In the genomic region with DNA sequence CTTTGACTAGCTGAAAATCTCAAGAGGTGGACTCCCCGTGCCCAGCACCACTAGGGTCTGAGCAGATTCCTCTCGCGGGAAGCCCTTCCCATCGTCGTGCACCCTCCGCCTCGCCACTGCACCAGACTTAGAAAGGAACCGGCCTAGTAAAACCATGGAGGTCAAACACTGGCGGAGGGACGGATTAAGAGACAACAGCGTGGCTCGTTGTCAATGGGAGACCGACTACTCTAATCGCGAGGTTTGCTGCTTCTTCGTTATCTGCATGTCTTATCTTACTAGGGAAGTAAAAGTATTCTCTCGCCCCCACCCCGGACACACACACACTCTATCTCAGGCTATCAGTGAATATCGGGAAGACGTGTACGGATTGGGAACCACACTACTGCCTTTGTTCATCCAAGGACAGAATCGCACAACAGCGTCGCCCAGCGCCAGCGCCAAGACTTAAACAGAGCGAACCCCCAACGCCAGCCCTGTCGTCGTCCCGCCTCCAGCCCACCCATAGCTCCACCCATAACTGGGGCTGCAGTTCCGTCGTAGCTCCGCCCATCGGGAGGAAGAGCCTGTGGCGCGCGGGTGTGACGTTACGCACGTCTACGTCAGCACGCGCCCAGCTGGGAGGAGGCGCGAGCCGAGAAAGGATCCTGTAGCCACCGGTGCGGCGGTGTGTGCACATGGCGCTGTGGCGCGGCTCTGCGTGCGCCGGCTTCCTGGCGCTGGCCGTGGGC, we compare ENCODE assay signal across 8 mouse cellular contexts. TPM values are rescaled to one million over a fixed set of nuclear protein-coding genes. Genes with fewer than 3 reads are reported as not detected.
A peak's percentile ranks its signal among the peaks of the same experiment; 100 is the strongest.
DNase-seq lines count a peak whose midpoint lies in the region; ATAC-seq lines count a peak whose summit lies in the region.

Adpgk (plus strand) TSS at position 602 of the 731 bp plus-strand sequence.

- H3K27ac ChIP-seq in forebrain, embryonic 14.5 days (ENCODE audit: low read depth, low read length): peak within 1 kb of the TSS; percentile 93
- peak within 1 kb of the TSS; percentile 94 for H3K27ac ChIP-seq in neural tube, embryonic 15.5 days (replicated peaks)

- peak within 1 kb of the TSS; percentile 69 for H3K4me2 ChIP-seq in forebrain, embryonic 14.5 days (ENCODE audit: low read length)
- H3K4me2 ChIP-seq in neural tube, embryonic 15.5 days: peak within 1 kb of the TSS; percentile 72

- under 1% methylated on average over 58 of the region's 58 CpGs for WGBS in forebrain, embryonic 14.5 days
- WGBS in neural tube, embryonic 15.5 days: 1% methylated on average over 57 of the region's 58 CpGs

- intact Hi-C loops in heart, postnatal 14 days (cut with DNase I): loop anchor here (5.0 kb wide), 1 partner anchor 196 kb away; the partner anchor contains the start of gene Arih1

- ATAC-seq in forebrain, embryonic 14.5 days: peak; percentile 98
- peak; percentile 99 for ATAC-seq in neural tube, embryonic 15.5 days (ENCODE audit: low FRiP score)

- H3K36me3 ChIP-seq in forebrain, embryonic 14.5 days (ENCODE audit: control insufficient read depth, insufficient read depth, low read length): no peaks in the 10 kb centered on the region
- no peaks in the 10 kb centered on the region for H3K36me3 ChIP-seq in neural tube, embryonic 15.5 days

- H3K9me3 ChIP-seq in forebrain, embryonic 14.5 days (replicated peaks; ENCODE audit: control insufficient read depth, low read length): no peaks in the 10 kb centered on the region
- no peaks in the 10 kb centered on the region for H3K9me3 ChIP-seq in neural tube, embryonic 15.5 days (replicated peaks)

- peak within 1 kb of the TSS; percentile 88 for H3K9ac ChIP-seq in forebrain, embryonic 14.5 days (ENCODE audit: low read length)
- H3K9ac ChIP-seq in neural tube, embryonic 15.5 days (replicated peaks): peak within 1 kb of the TSS; percentile 97

- DNase-seq in ES-CJ7 (ENCODE audit: low read depth, low spot score): peak; percentile 99
- peak; percentile 99 for DNase-seq in cerebellum, adult 11 months
- peak; percentile 100 for DNase-seq in forebrain, embryonic 14.5 days (ENCODE audit: low spot score)
- peak; percentile 98 to 99 for DNase-seq in heart, postnatal 14 days
- peak; percentile 98 for DNase-seq in layer of hippocampus, adult 11-12 months (ENCODE audit: low spot score)
- DNase-seq in lung, adult 18-20 months: peak; percentile 98 to 99
- peak; percentile 98 for DNase-seq in testis, postnatal 14 days (ENCODE audit: low spot score)

- H3K27me3 ChIP-seq in forebrain, embryonic 14.5 days (replicated peaks; ENCODE audit: control insufficient read depth, insufficient read depth, low read length): no peaks in the 10 kb centered on the region
- H3K27me3 ChIP-seq in neural tube, embryonic 15.5 days (replicated peaks): no peaks in the 10 kb centered on the region

- peak within 1 kb of the TSS; percentile 84 for H3K4me3 ChIP-seq in forebrain, embryonic 14.5 days (ENCODE audit: low read depth, low read length)
- peak within 1 kb of the TSS; percentile 98 for H3K4me3 ChIP-seq in neural tube, embryonic 15.5 days (replicated peaks)

- peaks cover 8% of the 10 kb centered on the region; the same call in 1 of the 2 replicates for H3K4me1 ChIP-seq in forebrain, embryonic 14.5 days (ENCODE audit: control insufficient read depth, insufficient read depth, low read length)
- H3K4me1 ChIP-seq in neural tube, embryonic 15.5 days: peaks cover 30% of the 10 kb centered on the region

RNA-seq across cellular contexts. Expression of gene Adpgk, which starts in this region (rescaled TPM):
- 21.9 and 23.6 TPM in 2 replicates for polyA plus RNA-seq in forebrain, embryonic 14.5 days (2014; fragmentation: Nextera tagmentation; extraction: Ambion mirVana)
- total RNA-seq in heart, postnatal 14 days (2021): 1 to 10 TPM; 9.5 to 9.8 TPM
- 24.1 and 26.5 TPM in 2 replicates for polyA plus RNA-seq in neural tube, embryonic 15.5 days (2015; fragmentation: Nextera tagmentation; extraction: Ambion mirVana)

Comparison
In these comparisons a context has a peak if more than half of its experiments do, and no peak if none do; other contexts are left out.
1. Peak in every context shown above with its lines: DNase-seq, ATAC-seq, H3K4me3 ChIP-seq and H3K27ac ChIP-seq.